In the genomic region with DNA sequence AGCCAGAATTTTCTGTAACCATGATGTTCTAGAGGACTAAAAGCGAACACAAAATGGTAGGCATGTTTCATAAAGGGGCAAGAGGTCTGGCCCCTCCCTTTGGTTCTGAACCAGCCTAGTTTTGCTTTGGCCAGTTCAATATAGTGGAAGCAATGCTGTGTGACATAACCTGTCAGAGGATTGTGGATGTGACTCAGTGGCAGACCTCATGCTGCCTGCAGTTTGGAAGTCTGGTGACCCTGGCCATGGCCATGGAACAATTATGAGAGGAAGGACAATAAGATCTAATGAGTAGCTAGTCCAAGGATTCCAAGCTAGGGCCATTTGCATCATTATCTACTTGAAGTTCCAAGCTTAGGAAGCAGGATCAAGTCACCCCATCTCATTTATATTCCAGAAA, we compare ENCODE assay signal across 1 mouse cellular context.
TF ChIP-seq lines count a peak whose summit lies in the region.

No protein-coding gene starts in this region.

TF ChIP-seq in MEL, 35 proteins besides CTCF, POLR2A, EP300 and RAD21:
- TF ChIP-seq MAZ (IDR thresholded peaks at IDR 0.05; ENCODE audit: low read depth, low read length): no peak
- TF ChIP-seq POLR2AphosphoS5 (IDR thresholded peaks at IDR 0.05; ENCODE audit: borderline replicate concordance, low read depth, low read length): no peak
- TF ChIP-seq TCF12 (IDR thresholded peaks at IDR 0.05; ENCODE audit: low read depth, low read length): no peak
- no peak for TF ChIP-seq SMC3 (IDR thresholded peaks at IDR 0.05; ENCODE audit: low read depth, low read length)
- 0 out of 2 replicates have a peak, but pooled peaks have one; percentile 29 for TF ChIP-seq NELFE (IDR thresholded peaks at IDR 0.05; ENCODE audit: low read depth, low read length)
- no peak for TF ChIP-seq ZKSCAN1 (IDR thresholded peaks at IDR 0.05; ENCODE audit: low read depth, low read length)
